Mouse (Mus musculus) layer of hippocampus, adult 9-11 months (tissue): ENCODE data around the gene Gpx3.
"Not testable (repeated sequence)": the region's sequence is repeated elsewhere in the genome, so short reads cannot be mapped to it uniquely, and the experiment has no call there.

Source experiments
- DNase-seq: peaks from one replicate; pipeline ENCODE4 v3.0.0; 2022

Gene Gpx3

GRCm38 (mm10) chr11:54902333-54903323, at the start of gene Gpx3:
TSS of gene Gpx3 (plus strand) at chr11:54902453.
- peak; percentile 42 for DNase-seq

- not testable (repeated sequence) for DNase-seq
Measured at GRCm38 (mm10) chr11:54858880-54859279, 43.4 kb upstream of the Gpx3 start.

GRCm38 (mm10) chr11:54859322-54860165, 42.7 kb upstream of the Gpx3 start:
- no peak for DNase-seq

- DNase-seq: peak; percentile 99
Measured at GRCm38 (mm10) chr11:54860256-54861038, 41.8 kb upstream of the Gpx3 start, which contains the start of gene Lyrm7. TSS of gene Lyrm7 (minus strand) at chr11:54860916.

- no peak for DNase-seq
Measured at GRCm38 (mm10) chr11:54861471-54862420, 40.5 kb upstream of the Gpx3 start.

- DNase-seq: peak; percentile 37
Measured at GRCm38 (mm10) chr11:54862621-54863520, 39.4 kb upstream of the Gpx3 start.

GRCm38 (mm10) chr11:54865330-54866085, 36.7 kb upstream of the Gpx3 start:
- DNase-seq: no peak

GRCm38 (mm10) chr11:54866119-54867048, 35.9 kb upstream of the Gpx3 start, which contains the start of gene Hint1:
TSS of gene Hint1 (plus strand) at chr11:54866383.
- DNase-seq: peak; percentile 92

- no peak for DNase-seq
Measured at GRCm38 (mm10) chr11:54867049-54867385, 35.2 kb upstream of the Gpx3 start.

- no peak for DNase-seq
Measured at GRCm38 (mm10) chr11:54867903-54868434, 34.3 kb upstream of the Gpx3 start.

- DNase-seq: no peak
Measured at GRCm38 (mm10) chr11:54868445-54868844, 33.8 kb upstream of the Gpx3 start.

GRCm38 (mm10) chr11:54869318-54869717, 32.9 kb upstream of the Gpx3 start:
- no peak for DNase-seq

- peak; percentile 71 for DNase-seq
Measured at GRCm38 (mm10) chr11:54871831-54872537, 30.3 kb upstream of the Gpx3 start.

- no peak for DNase-seq
Measured at GRCm38 (mm10) chr11:54876031-54876430, 26.2 kb upstream of the Gpx3 start.

GRCm38 (mm10) chr11:54878893-54879292, 23.4 kb upstream of the Gpx3 start:
- no peak for DNase-seq

- DNase-seq: no peak
Measured at GRCm38 (mm10) chr11:54879434-54879833, 22.8 kb upstream of the Gpx3 start.

GRCm38 (mm10) chr11:54879922-54880321, 22.3 kb upstream of the Gpx3 start:
- no peak for DNase-seq
